Mouse (Mus musculus) layer of hippocampus, adult 18-20 months (tissue): ENCODE measurements around the gene Tff2. TPM values are rescaled to one million over a fixed set of nuclear protein-coding genes. Genes with fewer than 3 reads are reported as not detected.

Experiments
- DNase-seq, 2 experiments: peaks; one replicate each; pipeline ENCODE4 v3.0.0; 2022; ENCODE audit warnings: low spot score in 2 of 2
- long read RNA-seq: library from polyadenylated mRNA; stranded (forward); transcript quantifications from one replicate; pipeline ENCODE4 v2.0.0, GENCODE M21; 2021
- total RNA-seq, 2 experiments: library from RNA; stranded (reverse); gene quantifications; 2 replicates each; pipeline ENCODE4 v1.2.3; 2021

Tff2 gene
- not detected for total RNA-seq
- long read RNA-seq, result 0 reads

GRCm38 (mm10) chr17:31144040-31145037 lies at the start of gene Tff2:
Gene Tff2, minus strand, starts transcription at chr17:31144282.
- no peak for DNase-seq

- no peak for DNase-seq
Observed at GRCm38 (mm10) chr17:31193360-31193759, 49.3 kb upstream of the Tff2 start.

GRCm38 (mm10) chr17:31192663-31193062 lies 48.6 kb upstream of the Tff2 start:
- no peak for DNase-seq

GRCm38 (mm10) chr17:31191825-31192224 lies 47.7 kb upstream of the Tff2 start:
- DNase-seq, result no peak

- DNase-seq, result peak; percentile 32 to 84
Observed at GRCm38 (mm10) chr17:31187370-31187769, 43.3 kb upstream of the Tff2 start.

- DNase-seq, result no peak
Observed at GRCm38 (mm10) chr17:31184269-31184990, 40.3 kb upstream of the Tff2 start.

GRCm38 (mm10) chr17:31183180-31183974 lies 39.3 kb upstream of the Tff2 start:
- DNase-seq, result peak; percentile 35 to 50

- DNase-seq, result no peak
Observed at GRCm38 (mm10) chr17:31181490-31181889, 37.4 kb upstream of the Tff2 start.

- DNase-seq, result no peak
Observed at GRCm38 (mm10) chr17:31176321-31176720, 32.2 kb upstream of the Tff2 start.

GRCm38 (mm10) chr17:31169796-31170195 lies 25.7 kb upstream of the Tff2 start:
- no peak for DNase-seq

- no peak for DNase-seq
Observed at GRCm38 (mm10) chr17:31165127-31165526, 21.0 kb upstream of the Tff2 start, which contains the start of gene Tff1. Gene Tff1, minus strand, starts transcription at chr17:31165277.

- no peak for DNase-seq
Observed at GRCm38 (mm10) chr17:31163821-31164220, 19.7 kb upstream of the Tff2 start.

GRCm38 (mm10) chr17:31162607-31163006 lies 18.5 kb upstream of the Tff2 start:
- DNase-seq, result no peak

GRCm38 (mm10) chr17:31160291-31160690 lies 16.2 kb upstream of the Tff2 start:
- DNase-seq, result no peak

- no peak for DNase-seq
Observed at GRCm38 (mm10) chr17:31157921-31158320, 13.8 kb upstream of the Tff2 start.

GRCm38 (mm10) chr17:31153785-31154184 lies 9.7 kb upstream of the Tff2 start:
- no peak for DNase-seq

- no peak for DNase-seq
Observed at GRCm38 (mm10) chr17:31152966-31153499, 9.0 kb upstream of the Tff2 start.

GRCm38 (mm10) chr17:31152512-31152911 lies 8.4 kb upstream of the Tff2 start:
- no peak for DNase-seq

- no peak for DNase-seq
Observed at GRCm38 (mm10) chr17:31145998-31146397, 1.9 kb upstream of the Tff2 start.

- DNase-seq, result no peak
Observed at GRCm38 (mm10) chr17:31142116-31142515, 2.0 kb downstream of the Tff2 start.

GRCm38 (mm10) chr17:31138398-31138797 lies 5.7 kb downstream of the Tff2 start:
- peak; percentile 41 to 74 for DNase-seq
